Comparison of ENCODE assay signal across 8 mouse cellular contexts in the genomic region with DNA sequence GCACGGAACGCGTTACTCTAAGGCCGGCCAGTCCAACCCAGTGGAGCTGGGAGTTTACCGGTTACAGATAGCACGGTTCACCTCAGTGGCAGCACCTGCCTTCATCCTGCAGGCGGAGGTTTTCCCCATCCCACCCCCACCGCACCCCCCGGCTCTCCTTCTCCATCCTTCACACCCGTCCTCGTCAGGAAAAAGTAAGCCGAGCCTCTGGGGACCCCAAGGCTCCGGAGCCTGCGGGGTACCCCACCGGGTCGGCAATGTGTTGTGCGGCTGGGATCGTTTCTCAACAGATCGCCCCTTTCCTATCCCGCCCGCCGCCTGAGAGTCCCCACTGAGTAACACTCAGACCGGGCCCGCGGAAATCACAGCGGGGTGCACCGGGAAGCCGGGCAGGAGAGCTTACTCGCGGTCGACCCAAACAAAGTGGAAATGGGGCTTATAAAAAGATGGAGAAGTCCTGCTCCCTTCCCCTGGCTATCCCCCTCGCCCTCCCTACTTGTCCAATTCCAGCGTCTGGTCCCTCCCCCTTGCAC. TPM values are rescaled to one million over a fixed set of nuclear protein-coding genes. Genes with fewer than 3 reads are reported as not detected.
DNase-seq lines count a peak whose midpoint lies in the region; ATAC-seq lines count a peak whose summit lies in the region.

No protein-coding gene starts in this region.

- peaks cover 34% of the 10 kb centered on the region for H3K4me1 ChIP-seq in hindbrain, embryonic 15.5 days (replicated peaks)
- H3K4me1 ChIP-seq in midbrain, embryonic 13.5 days (replicated peaks): peaks cover 37% of the 10 kb centered on the region

- intact Hi-C loops in gastrocnemius, postnatal 14 days (cut with DNase I; ENCODE audit: low total_unique reads): no loop called here

- WGBS in hindbrain, embryonic 15.5 days: under 1% methylated on average over 33 of the region's 33 CpGs
- WGBS in midbrain, embryonic 13.5 days: under 1% methylated on average over 33 of the region's 33 CpGs

- H3K4me2 ChIP-seq in hindbrain, embryonic 15.5 days: peak overlapping the region; percentile 78
- H3K4me2 ChIP-seq in midbrain, embryonic 13.5 days (replicated peaks): peak overlapping the region; percentile 79

- H3K36me3 ChIP-seq in hindbrain, embryonic 15.5 days: no peaks in the 10 kb centered on the region
- no peaks in the 10 kb centered on the region for H3K36me3 ChIP-seq in midbrain, embryonic 13.5 days

- no peaks in the 10 kb centered on the region for H3K9me3 ChIP-seq in hindbrain, embryonic 15.5 days
- H3K9me3 ChIP-seq in midbrain, embryonic 13.5 days: no peaks in the 10 kb centered on the region

- ATAC-seq in hindbrain, embryonic 15.5 days (ENCODE audit: low FRiP score, low read depth): no peak
- peak; percentile 9 for ATAC-seq in midbrain, embryonic 13.5 days
- no peak for ATAC-seq in inflammation-experienced regulatory T-cells, adult 6 months

- peaks cover 57% of the 10 kb centered on the region for H3K27me3 ChIP-seq in hindbrain, embryonic 15.5 days
- peaks cover 80% of the 10 kb centered on the region for H3K27me3 ChIP-seq in midbrain, embryonic 13.5 days

- H3K9ac ChIP-seq in hindbrain, embryonic 15.5 days: peak overlapping the region; percentile 52
- peak overlapping the region; percentile 74 for H3K9ac ChIP-seq in midbrain, embryonic 13.5 days (replicated peaks)

- H3K27ac ChIP-seq in hindbrain, embryonic 15.5 days (replicated peaks): peak overlapping the region; percentile 77
- H3K27ac ChIP-seq in midbrain, embryonic 13.5 days: peak overlapping the region; percentile 85

- H3K4me3 ChIP-seq in hindbrain, embryonic 15.5 days: peak overlapping the region; percentile 46
- H3K4me3 ChIP-seq in midbrain, embryonic 13.5 days (replicated peaks): peak overlapping the region; percentile 53

- peak; percentile 18 for DNase-seq in gastrocnemius, postnatal 14 days
- no peak for DNase-seq in gastrocnemius, postnatal 25 days
- peak; percentile 18 for DNase-seq in urinary bladder, postnatal 25 days (ENCODE audit: low spot score)
- DNase-seq in urinary bladder, postnatal 36 days (ENCODE audit: low spot score in 2 of 2): no peak
- no peak for DNase-seq in cerebellum, postnatal 4 days (ENCODE audit: low spot score in 2 of 2)

RNA-seq across cellular contexts. Expression of gene Rnf220, which starts 0.9 kb away (rescaled TPM):
- total RNA-seq in gastrocnemius, postnatal 14 days (2021): 10 to 100 TPM; 38.0 to 38.5 TPM
- total RNA-seq in gastrocnemius, postnatal 25 days (2021): 10 to 100 TPM; 48.0 to 49.1 TPM
- 108 and 122 TPM in 2 replicates for polyA plus RNA-seq in hindbrain, embryonic 15.5 days (2015; fragmentation: Nextera tagmentation; extraction: Ambion mirVana)
- 124 and 134 TPM in 2 replicates for polyA plus RNA-seq in midbrain, embryonic 13.5 days (2015; fragmentation: Nextera tagmentation; extraction: Ambion mirVana)
- polyA plus RNA-seq in inflammation-experienced regulatory T-cells, adult 6 months (2017; shearing (Covaris generic)): 10 to 100 TPM; 11.0 to 25.6 (median 21.9) TPM

RNA-seq across cellular contexts. Expression of gene Eri3, which starts 54.2 kb away (rescaled TPM):
- 10 to 100 TPM; 68.6 to 70.8 TPM for total RNA-seq in gastrocnemius, postnatal 14 days (2021)
- total RNA-seq in gastrocnemius, postnatal 25 days (2021): 10 to 100 TPM; 84.5 to 88.9 TPM
- 266 and 267 TPM in 2 replicates for polyA plus RNA-seq in hindbrain, embryonic 15.5 days (2015; fragmentation: Nextera tagmentation; extraction: Ambion mirVana)
- polyA plus RNA-seq in midbrain, embryonic 13.5 days (2015; fragmentation: Nextera tagmentation; extraction: Ambion mirVana): 190 and 195 TPM in 2 replicates
- polyA plus RNA-seq in inflammation-experienced regulatory T-cells, adult 6 months (2017; shearing (Covaris generic)): 10 to 100 TPM; 37.3 to 65.3 (median 61.9) TPM

Comparison
In these comparisons a context has a peak if more than half of its experiments do, and no peak if none do; other contexts are left out.
1. DNase-seq: peak in gastrocnemius, postnatal 14 days (single experiment) and urinary bladder, postnatal 25 days (single experiment); none in gastrocnemius, postnatal 25 days (single experiment), urinary bladder, postnatal 36 days (0 of 2) and cerebellum, postnatal 4 days (0 of 2).